Mouse (Mus musculus) liver, adult 2 months (tissue): ENCODE measurements around the gene Rangrf.
"Not testable (repeated sequence)": the region's sequence is repeated elsewhere in the genome, so short reads cannot be mapped to it uniquely, and the experiment has no call there.

Source experiments
- CTCF ChIP-seq: fragments of 200-500 bp; IDR thresholded peaks from 2 replicates; pipeline ENCODE4 v1.5.1; 2011; ENCODE audit warnings: low read depth, low read length, control low read depth
- POLR2A ChIP-seq: fragments of 200-500 bp; IDR thresholded peaks from 2 replicates; pipeline ENCODE4 v1.6.1; 2011; ENCODE audit warnings: low read length, control low read depth; ENCODE audit not compliant: insufficient read depth; ENCODE audit errors: extremely low read depth

- TF ChIP-seq CTCF, POLR2A: not testable (repeated sequence)
Measured at GRCm38 (mm10) chr11:69011445-69011844, 36.5 kb upstream of the Rangrf start.
